Mouse (Mus musculus): ENCODE measurements around the gene Magi1. TPM values are rescaled to one million over a fixed set of nuclear protein-coding genes. Genes with fewer than 3 reads are reported as not detected.

The Magi1 gene
- polyA plus RNA-seq, 1 experiment, result 1.3 TPM

DNA sequence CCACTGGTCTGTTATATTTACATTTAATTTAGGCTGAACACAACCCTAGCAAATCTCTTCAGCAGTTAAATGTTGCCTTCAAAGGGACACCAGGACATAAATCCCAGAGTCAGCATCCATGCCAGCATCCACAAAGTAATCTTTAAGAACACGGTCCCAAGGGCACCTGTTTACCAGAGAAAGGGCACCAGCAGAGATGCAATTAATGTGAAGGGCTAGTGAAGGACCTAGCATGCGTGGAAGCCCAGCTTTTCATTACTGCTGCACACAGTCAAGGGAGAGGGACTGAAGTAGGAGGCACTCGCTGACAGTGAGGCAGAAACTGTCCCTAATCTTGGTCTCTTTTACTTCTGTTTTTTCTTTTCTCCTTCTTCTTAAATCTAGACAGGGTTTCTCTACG, 406.4 kb downstream of the Magi1 start:
- 62% methylated on average over 4 of the region's 4 CpGs for WGBS
- H3K4me1 ChIP-seq (ENCODE audit: control insufficient read depth, insufficient read depth, low read length), result no peaks in the 10 kb centered on the region
- H3K27ac ChIP-seq (ENCODE audit: control insufficient read depth, insufficient read depth, low read depth, low read length, poor library complexity), result no peak overlapping the region

DNA sequence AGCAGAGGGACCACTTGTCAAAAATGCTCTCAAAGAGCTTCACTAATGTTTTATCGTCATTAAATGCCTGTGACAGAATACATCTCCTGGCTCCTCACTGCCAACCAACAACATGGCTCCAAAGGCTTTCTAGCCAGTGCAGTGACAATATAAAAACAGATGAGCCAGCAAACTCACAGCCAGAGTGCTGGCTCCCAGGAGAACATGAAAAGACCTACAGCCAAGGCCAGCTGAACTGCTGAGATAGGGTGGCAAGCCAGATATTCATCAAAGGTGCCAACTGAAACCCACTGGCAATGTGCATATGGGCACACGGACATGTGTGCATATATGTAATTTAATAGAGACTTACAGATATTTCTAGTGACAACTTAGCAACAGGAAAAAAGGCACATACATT, 408.8 kb downstream of the Magi1 start:
- no peak overlapping the region for H3K4me3 ChIP-seq (replicated peaks; ENCODE audit: control insufficient read depth, low read depth, low read length)

More for the DNA sequence above, 406.4 kb downstream of the Magi1 start:
- no peak overlapping the region for H3K4me3 ChIP-seq (replicated peaks; ENCODE audit: control insufficient read depth, low read depth, low read length)
- no peak for TF ChIP-seq POLR2A (IDR thresholded peaks at IDR 0.05; ENCODE audit: borderline replicate concordance, control insufficient read depth, low read depth, low read length)
- no peak for TF ChIP-seq CTCF (IDR thresholded peaks at IDR 0.05; ENCODE audit: control insufficient read depth, insufficient read depth, low read length)

DNA sequence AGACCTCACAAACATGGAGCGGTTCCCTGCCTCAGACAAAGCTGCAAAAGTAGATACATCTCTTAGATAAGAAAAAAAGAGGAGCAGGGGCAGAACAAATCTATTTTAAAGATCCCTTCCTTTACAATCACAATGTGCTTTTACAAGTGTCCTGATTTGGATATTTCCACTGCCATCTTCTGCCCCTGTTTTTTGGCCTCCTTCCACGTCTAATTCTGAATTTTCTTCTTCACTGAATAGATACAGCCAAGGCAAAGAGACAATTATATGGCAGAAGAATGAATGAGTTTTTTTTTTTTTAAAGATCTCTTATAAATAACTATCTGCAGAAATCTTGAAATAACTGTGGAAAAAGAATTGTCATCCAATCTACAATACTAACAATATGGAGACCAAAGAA, 409.3 kb downstream of the Magi1 start:
- TF ChIP-seq POLR2A (IDR thresholded peaks at IDR 0.05; ENCODE audit: borderline replicate concordance, control insufficient read depth, low read depth, low read length) (no peak), CTCF (IDR thresholded peaks at IDR 0.05; ENCODE audit: control insufficient read depth, insufficient read depth, low read length) (no peak)
- WGBS, result 79% methylated on average over 2 of the region's 2 CpGs
- H3K4me1 ChIP-seq (ENCODE audit: control insufficient read depth, insufficient read depth, low read length), result no peaks in the 10 kb centered on the region
- no peak overlapping the region for H3K4me3 ChIP-seq (replicated peaks; ENCODE audit: control insufficient read depth, low read depth, low read length)
- H3K27ac ChIP-seq (ENCODE audit: control insufficient read depth, insufficient read depth, low read depth, low read length, poor library complexity), result no peak overlapping the region

More for the DNA sequence above, 408.8 kb downstream of the Magi1 start:
- Histone ChIP-seq H3K27ac (ENCODE audit: control insufficient read depth, insufficient read depth, low read depth, low read length, poor library complexity) (no peak overlapping the region), H3K4me1 (ENCODE audit: control insufficient read depth, insufficient read depth, low read length) (no peaks in the 10 kb centered on the region)
- TF ChIP-seq CTCF (IDR thresholded peaks at IDR 0.05; ENCODE audit: control insufficient read depth, insufficient read depth, low read length), result no peak
- no peak for TF ChIP-seq POLR2A (IDR thresholded peaks at IDR 0.05; ENCODE audit: borderline replicate concordance, control insufficient read depth, low read depth, low read length)
- 75% methylated on average over 2 of the region's 2 CpGs for WGBS

DNA sequence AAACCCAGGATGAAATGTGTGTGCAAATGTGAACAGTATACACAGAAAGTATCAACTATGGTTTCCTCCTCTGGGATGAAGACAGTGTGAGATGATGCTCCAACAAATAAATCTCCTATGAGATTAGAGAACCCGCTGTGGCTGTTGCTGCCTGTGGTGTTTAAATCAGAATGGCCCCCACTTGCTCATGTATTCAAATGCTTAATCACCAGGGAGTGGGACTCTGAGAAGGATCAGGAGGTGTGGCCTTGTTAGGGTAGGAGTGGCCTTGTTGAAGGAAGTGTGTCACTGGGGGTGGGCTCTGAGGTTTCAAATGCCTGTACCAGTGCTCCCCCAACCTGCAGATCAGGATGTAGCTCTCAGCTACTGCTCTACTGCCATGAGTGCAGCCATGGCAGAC, 410.2 kb downstream of the Magi1 start:
- WGBS, result 82% methylated on average over 1 of the region's 1 CpGs
- no peak overlapping the region for H3K27ac ChIP-seq (ENCODE audit: control insufficient read depth, insufficient read depth, low read depth, low read length, poor library complexity)
- TF ChIP-seq POLR2A (IDR thresholded peaks at IDR 0.05; ENCODE audit: borderline replicate concordance, control insufficient read depth, low read depth, low read length), result no peak
- TF ChIP-seq CTCF (IDR thresholded peaks at IDR 0.05; ENCODE audit: control insufficient read depth, insufficient read depth, low read length), result no peak
- H3K4me3 ChIP-seq (replicated peaks; ENCODE audit: control insufficient read depth, low read depth, low read length), result no peak overlapping the region
- H3K4me1 ChIP-seq (ENCODE audit: control insufficient read depth, insufficient read depth, low read length), result no peaks in the 10 kb centered on the region

DNA sequence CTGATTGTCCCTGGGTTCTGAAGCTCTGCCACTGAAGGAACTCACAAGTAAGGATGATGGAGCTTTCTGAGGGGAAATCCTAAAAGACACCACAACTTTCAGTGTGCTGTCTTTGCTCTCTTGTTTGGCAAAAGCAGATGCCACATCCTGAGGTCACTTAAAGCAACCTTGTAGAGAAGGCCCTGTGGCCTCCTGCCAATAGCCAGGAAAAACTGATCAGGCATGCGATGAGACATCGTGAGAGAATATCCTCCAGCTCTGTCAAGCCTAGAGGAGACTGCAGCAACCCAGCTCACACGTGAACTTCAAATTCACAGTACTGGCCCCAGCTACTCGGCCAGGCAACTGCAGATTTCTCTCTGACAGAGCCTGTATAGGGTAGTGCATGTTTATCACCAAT, 412.2 kb downstream of the Magi1 start:
- TF ChIP-seq CTCF (IDR thresholded peaks at IDR 0.05; ENCODE audit: control insufficient read depth, insufficient read depth, low read length) (no peak), POLR2A (IDR thresholded peaks at IDR 0.05; ENCODE audit: borderline replicate concordance, control insufficient read depth, low read depth, low read length) (no peak)
- no peak overlapping the region for H3K27ac ChIP-seq (ENCODE audit: control insufficient read depth, insufficient read depth, low read depth, low read length, poor library complexity)
- H3K4me1 ChIP-seq (ENCODE audit: control insufficient read depth, insufficient read depth, low read length), result no peaks in the 10 kb centered on the region
- 79% methylated on average over 4 of the region's 4 CpGs for WGBS
- no peak overlapping the region for H3K4me3 ChIP-seq (replicated peaks; ENCODE audit: control insufficient read depth, low read depth, low read length)

DNA sequence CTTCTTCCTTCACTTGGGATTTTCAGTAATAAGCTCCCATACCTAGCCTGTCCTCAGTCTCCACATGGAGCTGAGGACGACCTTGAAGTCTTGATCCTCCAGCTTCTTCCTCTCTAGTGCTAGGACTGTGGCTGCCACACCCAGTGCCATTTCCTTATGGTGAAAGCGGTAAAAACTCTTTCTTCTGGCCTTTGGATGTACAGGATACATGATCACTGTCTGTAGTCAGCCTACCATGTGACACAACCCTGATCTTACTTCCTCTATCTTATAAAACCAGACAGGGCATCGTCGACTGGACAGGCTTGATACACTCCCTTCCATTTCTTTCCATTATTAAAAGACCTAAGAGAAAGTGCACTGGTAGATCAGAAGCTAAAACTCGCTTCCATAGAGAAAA, 413.7 kb downstream of the Magi1 start:
- WGBS, result 53% methylated on average over 5 of the region's 5 CpGs
- no peak overlapping the region for H3K27ac ChIP-seq (ENCODE audit: control insufficient read depth, insufficient read depth, low read depth, low read length, poor library complexity)
- H3K4me3 ChIP-seq (replicated peaks; ENCODE audit: control insufficient read depth, low read depth, low read length), result no peak overlapping the region
- TF ChIP-seq POLR2A (IDR thresholded peaks at IDR 0.05; ENCODE audit: borderline replicate concordance, control insufficient read depth, low read depth, low read length) (no peak), CTCF (IDR thresholded peaks at IDR 0.05; ENCODE audit: control insufficient read depth, insufficient read depth, low read length) (no peak)
- no peaks in the 10 kb centered on the region for H3K4me1 ChIP-seq (ENCODE audit: control insufficient read depth, insufficient read depth, low read length)

DNA sequence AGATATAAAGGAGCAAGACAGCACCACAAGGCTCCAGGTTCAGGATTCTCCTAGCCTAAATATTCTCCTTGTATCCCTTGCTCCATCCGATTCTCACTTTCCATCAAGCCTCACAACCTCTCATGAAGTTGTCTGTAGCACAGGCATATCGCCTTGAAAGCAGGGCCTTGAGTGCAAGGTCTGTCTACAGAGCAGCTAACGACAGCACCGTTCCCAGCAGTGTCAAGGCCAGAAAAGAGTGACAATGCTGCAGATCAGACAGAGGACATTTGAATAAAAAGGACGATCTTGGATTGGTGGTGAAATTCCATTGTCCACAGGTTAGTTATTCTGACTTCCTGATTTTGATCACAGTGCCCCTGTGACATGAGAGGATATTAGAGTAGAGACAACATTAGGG, 421.5 kb downstream of the Magi1 start:
- WGBS, result 81% methylated on average over 5 of the region's 5 CpGs
- no peak for TF ChIP-seq CTCF (IDR thresholded peaks at IDR 0.05; ENCODE audit: control insufficient read depth, insufficient read depth, low read length)
- TF ChIP-seq POLR2A (IDR thresholded peaks at IDR 0.05; ENCODE audit: borderline replicate concordance, control insufficient read depth, low read depth, low read length), result no peak
- Histone ChIP-seq H3K4me1 (ENCODE audit: control insufficient read depth, insufficient read depth, low read length) (no peaks in the 10 kb centered on the region), H3K4me3 (replicated peaks; ENCODE audit: control insufficient read depth, low read depth, low read length) (no peak overlapping the region), H3K27ac (ENCODE audit: control insufficient read depth, insufficient read depth, low read depth, low read length, poor library complexity) (no peak overlapping the region)

DNA sequence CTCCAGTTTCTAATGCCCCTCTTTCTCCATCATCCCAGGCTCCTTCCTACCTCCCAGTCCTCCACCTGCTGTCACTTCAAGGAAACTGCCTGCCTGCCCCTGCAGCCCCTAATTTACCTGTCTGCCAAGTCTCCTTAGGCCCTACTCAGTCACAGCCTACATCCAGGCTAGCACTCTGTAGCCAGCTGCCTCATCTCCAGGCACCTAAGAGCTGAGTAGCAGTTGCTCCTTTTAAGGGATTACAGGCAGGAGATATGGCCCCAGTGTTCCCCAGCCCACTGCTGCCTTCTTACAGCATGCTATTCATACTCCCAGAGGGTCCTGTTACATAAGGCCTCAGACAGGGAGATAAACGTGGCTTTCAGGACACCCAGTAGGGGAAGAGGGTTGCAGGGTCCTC, 426.9 kb downstream of the Magi1 start:
- 66% methylated on average over 1 of the region's 1 CpGs for WGBS
- TF ChIP-seq CTCF (IDR thresholded peaks at IDR 0.05; ENCODE audit: control insufficient read depth, insufficient read depth, low read length), result no peak
- TF ChIP-seq POLR2A (IDR thresholded peaks at IDR 0.05; ENCODE audit: borderline replicate concordance, control insufficient read depth, low read depth, low read length), result no peak
- Histone ChIP-seq H3K4me3 (replicated peaks; ENCODE audit: control insufficient read depth, low read depth, low read length) (no peak overlapping the region), H3K27ac (ENCODE audit: control insufficient read depth, insufficient read depth, low read depth, low read length, poor library complexity) (no peak overlapping the region), H3K4me1 (ENCODE audit: control insufficient read depth, insufficient read depth, low read length) (no peaks in the 10 kb centered on the region)

Measured in bone marrow, adult 2 months (tissue).